Mouse (Mus musculus) ES-Bruce4 (cell line): Measurements from ENCODE around the gene Adat3.

ENCODE experiments used
- CTCF ChIP-seq: IDR thresholded peaks from one replicate; pipeline ENCODE4 v1.8.1; 2011; ENCODE audit warnings: low read depth, low read length
- POLR2A ChIP-seq: IDR thresholded peaks from one replicate; pipeline ENCODE4 v1.8.1; 2011; ENCODE audit warnings: low read length; ENCODE audit not compliant: insufficient read depth

DNA sequence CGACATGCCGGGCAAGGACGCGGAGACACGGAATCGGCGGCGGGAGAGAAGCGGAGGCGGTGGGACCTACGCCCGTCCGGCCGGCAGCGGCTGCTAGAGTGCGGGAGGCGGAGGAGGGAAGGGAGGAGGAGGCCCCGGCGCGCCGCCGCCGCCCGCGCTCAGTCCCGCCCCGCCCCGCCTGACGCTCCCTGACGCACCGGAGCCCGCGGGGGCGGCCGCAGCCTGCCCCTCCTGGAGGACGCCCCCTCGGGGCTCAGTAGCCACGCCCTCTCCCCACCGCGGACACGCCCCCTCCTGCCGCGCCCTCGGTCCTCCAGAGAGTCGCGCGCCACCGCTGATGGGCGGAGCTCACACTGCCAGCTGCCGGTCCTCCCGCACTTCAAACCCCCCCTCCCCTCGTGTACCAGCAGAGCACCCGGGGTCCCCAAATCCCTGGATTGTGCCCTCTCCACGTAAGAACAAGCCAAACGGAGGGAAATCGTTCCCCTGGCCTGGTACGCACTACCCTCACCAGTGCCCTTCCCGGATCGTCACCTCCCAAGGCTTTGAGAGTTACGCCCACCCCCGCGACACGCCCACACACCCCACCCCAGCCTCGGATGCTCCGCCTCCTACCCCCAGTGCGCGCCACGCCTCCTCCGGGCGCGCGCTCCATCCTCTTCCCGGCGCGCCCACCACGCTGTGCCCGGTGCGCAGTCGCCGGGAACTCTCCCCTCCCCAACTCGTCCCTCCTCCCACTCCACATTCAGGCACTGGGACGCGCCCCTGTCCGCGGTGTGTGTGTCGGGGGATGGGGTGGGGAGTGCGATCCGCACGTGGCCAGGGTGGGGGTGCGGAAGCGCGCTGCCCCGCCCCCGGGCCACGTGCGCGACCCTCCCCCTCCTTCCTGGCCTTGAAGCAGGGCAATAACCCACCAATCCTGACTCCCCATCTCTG, 25.2 kb upstream of the Adat3 start, which contains the start of gene Klf16:
- TF ChIP-seq CTCF = no peak
- TF ChIP-seq POLR2A = peak; percentile 44
